Mouse (Mus musculus) ovary, adult 18-20 months (tissue): ENCODE results near the gene Gm13871.
"Not testable (repeated sequence)": the region's sequence is repeated elsewhere in the genome, so short reads cannot be mapped to it uniquely, and the experiment has no call there.

Experiments used
- DNase-seq: peaks from one replicate; pipeline ENCODE4 v3.0.0; 2022; ENCODE audit warnings: low spot score, mixed read lengths

Gene Gm13871

GRCm38 (mm10) chr4:73905853-73906252 is at the start of gene Gm13871:
TSS of gene Gm13871 (minus strand) at chr4:73905953.
- not testable (repeated sequence) for DNase-seq

- no peak for DNase-seq
Observed at GRCm38 (mm10) chr4:73950375-73950896, 44.7 kb upstream of the Gm13871 start, which contains the start of gene 2310002L09Rik. TSS of gene 2310002L09Rik (minus strand) at chr4:73950846.

- DNase-seq, result not testable (repeated sequence)
Observed at GRCm38 (mm10) chr4:73920660-73921059, 14.9 kb upstream of the Gm13871 start, which contains the start of gene Gm11756. TSS of gene Gm11756 (minus strand) at chr4:73920760.

GRCm38 (mm10) chr4:73891012-73891411 is 14.7 kb downstream of the Gm13871 start, which contains the start of gene Gm11757:
TSS of gene Gm11757 (minus strand) at chr4:73891112.
- DNase-seq, result not testable (repeated sequence)

GRCm38 (mm10) chr4:73876166-73876565 is 29.6 kb downstream of the Gm13871 start, which contains the start of gene Gm11758:
TSS of gene Gm11758 (minus strand) at chr4:73876266.
- not testable (repeated sequence) for DNase-seq
